Mouse (Mus musculus): ENCODE results near the gene BC025920.

- TF ChIP-seq POLR2A (IDR thresholded peaks at IDR 0.05; ENCODE audit: extremely low read depth, insufficient read depth, low read length) (no peak), CTCF (IDR thresholded peaks at IDR 0.05; ENCODE audit: extremely low read depth, insufficient read depth, low read length) (no peak)
These were observed 41.9 kb upstream of the BC025920 start for GRCm38 (mm10) chr10:81564216-81564615.

All from cortical plate, adult 2 months (tissue).